Mouse (Mus musculus) ES-E14 (cell line): ENCODE results near the gene Trim7.

Experiments used
- HCFC1 ChIP-seq: IDR thresholded peaks from 2 replicates; pipeline ENCODE4 v1.6.1; 2012; ENCODE audit warnings: low read length, inconsistent platforms, borderline replicate concordance; ENCODE audit not compliant: insufficient read depth
- MAFK ChIP-seq: IDR thresholded peaks from 2 replicates; pipeline ENCODE4 v1.6.1; 2014; ENCODE audit warnings: mild to moderate bottlenecking, low read depth, low read length, inconsistent platforms; ENCODE audit not compliant: insufficient read depth
- ZNF384 ChIP-seq: IDR thresholded peaks from 2 replicates; pipeline ENCODE4 v1.6.1; 2012; ENCODE audit warnings: low read depth, low read length, inconsistent platforms

GRCm38 (mm10) chr11:48820308-48820674, 5.6 kb upstream of the Trim7 start:
- TF ChIP-seq ZNF384, result no peak
- TF ChIP-seq HCFC1, result no peak
- TF ChIP-seq MAFK, result no peak
